Mouse (Mus musculus): ENCODE measurements around the gene Wif1. TPM values are rescaled to one million over a fixed set of nuclear protein-coding genes. Genes with fewer than 3 reads are reported as not detected.

The Wif1 gene
- under 1 TPM in 1 of 2 experiments, not detected in 1; 0.20 TPM for total RNA-seq (2021)
- long read RNA-seq, experiment 1, result 0 reads
- long read RNA-seq, experiment 2, result 0 reads

DNA sequence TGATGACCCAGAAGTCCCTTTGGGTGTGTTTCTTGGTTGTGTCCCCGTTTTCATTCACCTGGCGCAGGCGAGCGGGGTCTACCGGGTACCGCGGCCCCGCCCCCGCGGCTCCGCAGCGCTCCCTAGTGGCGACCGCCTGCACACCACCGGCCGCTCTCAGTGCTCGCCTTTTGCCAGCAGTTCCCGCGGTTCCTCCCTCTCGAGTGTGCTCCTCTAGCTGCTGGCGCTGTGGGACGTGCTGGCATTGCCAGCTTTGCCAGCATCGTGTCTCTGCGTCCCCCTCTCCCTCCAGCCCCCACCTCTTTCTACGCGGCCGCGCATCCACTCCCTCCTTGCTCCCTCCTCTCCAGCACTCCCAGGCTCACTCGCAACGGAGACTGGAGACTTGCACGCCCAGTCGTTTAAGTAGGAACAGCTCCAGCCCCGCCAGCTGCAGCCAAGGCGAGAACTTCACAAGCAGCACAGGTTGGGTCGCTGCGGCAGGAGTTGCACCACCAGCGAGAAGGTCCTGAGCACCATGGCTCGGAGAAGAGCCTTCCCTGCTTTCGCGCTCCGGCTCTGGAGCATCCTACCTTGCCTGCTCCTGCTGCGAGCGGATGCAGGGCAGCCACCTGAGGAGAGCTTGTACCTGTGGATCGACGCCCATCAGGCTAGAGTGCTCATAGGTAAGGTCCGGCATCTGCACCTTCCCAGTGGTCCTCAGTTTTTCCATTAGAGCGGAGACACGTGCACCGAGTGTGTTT is at the start of gene Wif1:
Gene Wif1 (plus strand): TSS at position 135 of the 743 bp plus-strand sequence.
- DNase-seq, result peak; percentile 86 to 92

DNA sequence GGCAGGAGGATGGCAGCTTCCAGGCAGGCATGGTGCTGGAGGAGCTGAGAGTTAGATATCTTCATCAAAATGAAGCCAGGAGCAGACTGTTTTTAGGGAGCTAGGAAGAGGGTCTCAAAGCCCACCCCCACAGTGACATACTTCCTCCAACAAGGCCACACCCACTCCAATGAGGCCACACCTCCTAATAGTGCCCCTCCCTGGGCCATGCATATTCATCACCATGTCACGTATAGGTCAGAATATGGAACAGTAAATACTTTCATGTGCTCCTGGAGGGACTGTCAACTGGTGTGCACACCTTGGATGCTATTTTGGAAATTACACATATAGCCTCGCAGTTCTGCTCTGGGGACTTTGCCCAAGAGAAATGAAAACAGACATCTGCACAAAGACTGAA is 31.6 kb upstream of the Wif1 start:
- DNase-seq, result no peak

GRCm38 (mm10) chr10:121011496-121011895 is 22.3 kb upstream of the Wif1 start:
- no peak for DNase-seq

GRCm38 (mm10) chr10:121016291-121016690 is 17.5 kb upstream of the Wif1 start:
- no peak for DNase-seq

DNA sequence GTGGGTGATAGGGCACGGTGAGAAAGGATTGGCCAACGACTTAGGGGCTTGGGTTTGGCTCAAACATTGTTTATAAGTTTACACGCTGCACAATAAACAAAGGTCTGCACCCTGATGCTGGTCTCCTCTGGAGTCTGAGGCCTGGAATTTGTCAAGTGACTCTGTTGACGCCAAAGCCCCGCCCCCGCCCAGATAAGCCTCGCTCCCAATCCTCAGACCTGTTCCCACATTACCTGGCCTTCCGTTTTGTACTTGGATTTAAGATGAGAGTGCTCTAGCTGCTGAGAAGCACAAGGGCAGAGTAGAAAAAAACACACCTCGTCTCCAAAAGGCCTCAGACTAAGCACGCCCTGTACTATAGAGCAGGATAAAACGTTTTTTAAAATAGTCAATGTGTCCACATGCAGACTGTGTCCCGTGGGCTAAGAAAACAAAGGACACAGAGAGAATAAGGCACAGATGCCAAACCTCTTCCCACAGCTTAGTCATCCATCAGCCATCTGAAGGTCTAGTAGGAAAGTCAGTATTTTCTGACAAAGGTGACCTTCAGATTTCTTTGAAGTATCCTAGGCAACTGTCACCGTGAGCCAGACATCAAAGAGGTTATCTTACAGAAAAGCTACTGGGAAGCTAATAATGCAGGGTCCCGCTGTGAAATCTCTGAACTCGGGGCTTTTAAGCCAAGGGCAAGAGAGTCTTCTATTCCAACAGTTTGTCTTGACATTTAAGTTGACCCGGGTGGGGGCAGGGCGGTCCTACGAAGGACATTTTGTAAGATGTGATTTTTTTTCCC is 16.9 kb upstream of the Wif1 start:
- DNase-seq, result peak; percentile 67 to 80

DNA sequence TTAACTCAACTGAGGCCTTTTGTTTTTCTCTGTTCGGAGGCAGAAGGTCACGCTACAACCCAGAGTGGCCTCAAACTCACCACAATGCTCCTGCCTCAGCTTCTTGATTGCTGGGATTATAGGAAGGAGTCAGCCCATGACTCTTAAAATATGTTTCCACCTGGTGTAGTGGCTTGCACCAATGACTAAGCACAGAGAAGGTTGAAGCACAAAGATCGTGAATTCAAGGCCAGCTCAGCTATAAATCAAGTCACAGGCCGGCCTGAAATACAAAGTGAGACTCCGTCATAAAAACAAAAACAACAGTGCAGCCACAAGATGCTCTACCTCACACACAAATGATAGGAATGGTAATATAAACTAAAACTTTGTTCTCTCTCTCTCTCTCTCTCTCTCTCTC is 10.8 kb upstream of the Wif1 start:
- DNase-seq, result peak; percentile 54 to 65

DNA sequence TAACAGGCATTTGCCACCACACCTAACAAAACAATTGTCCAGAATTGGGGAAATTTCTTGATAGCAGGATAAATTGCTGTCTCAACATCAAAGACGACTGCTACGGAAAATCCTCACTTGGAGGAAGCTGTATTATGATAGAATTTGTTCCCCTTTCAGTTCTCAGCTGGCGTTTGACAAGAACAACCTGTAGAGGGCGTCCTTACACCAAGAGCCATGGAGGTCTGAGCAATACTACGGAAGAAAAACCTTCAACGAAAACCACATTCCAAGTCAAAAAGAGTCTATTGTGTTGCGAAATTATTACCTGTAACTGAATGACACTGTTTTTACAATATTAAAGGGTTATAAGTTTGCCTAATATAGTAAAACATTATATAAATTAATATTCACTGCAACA is 2.0 kb upstream of the Wif1 start:
- DNase-seq, result peak; percentile 40 to 62

GRCm38 (mm10) chr10:121033128-121033791 is 500 bp upstream of the Wif1 start:
- DNase-seq, result peak; percentile 86 to 88

GRCm38 (mm10) chr10:121034569-121034947 is 798 bp downstream of the Wif1 start:
- DNase-seq, result no peak

GRCm38 (mm10) chr10:121038556-121039284 is 5.0 kb downstream of the Wif1 start:
- no peak for DNase-seq

GRCm38 (mm10) chr10:121040911-121041310 is 7.2 kb downstream of the Wif1 start:
- no peak for DNase-seq

DNA sequence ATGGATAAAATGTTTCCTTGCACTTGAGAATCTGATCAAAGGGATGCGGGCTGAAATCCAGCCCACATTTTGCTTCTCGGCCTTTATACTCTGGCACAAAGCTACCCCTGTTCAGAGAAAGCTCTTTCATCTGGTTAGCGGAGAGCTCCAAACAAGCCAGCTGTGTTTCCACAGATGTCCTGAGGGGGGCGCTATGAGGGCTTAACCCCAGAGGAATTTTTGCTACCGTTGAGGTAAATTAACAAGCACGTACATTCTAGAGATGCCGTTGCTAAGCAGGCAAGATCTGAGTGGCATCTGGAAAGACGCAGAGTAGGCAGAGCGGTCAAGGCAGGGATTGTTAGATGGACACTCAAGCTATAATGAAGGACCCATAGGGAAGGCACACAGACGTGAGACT is 13.7 kb downstream of the Wif1 start:
- DNase-seq, result no peak

DNA sequence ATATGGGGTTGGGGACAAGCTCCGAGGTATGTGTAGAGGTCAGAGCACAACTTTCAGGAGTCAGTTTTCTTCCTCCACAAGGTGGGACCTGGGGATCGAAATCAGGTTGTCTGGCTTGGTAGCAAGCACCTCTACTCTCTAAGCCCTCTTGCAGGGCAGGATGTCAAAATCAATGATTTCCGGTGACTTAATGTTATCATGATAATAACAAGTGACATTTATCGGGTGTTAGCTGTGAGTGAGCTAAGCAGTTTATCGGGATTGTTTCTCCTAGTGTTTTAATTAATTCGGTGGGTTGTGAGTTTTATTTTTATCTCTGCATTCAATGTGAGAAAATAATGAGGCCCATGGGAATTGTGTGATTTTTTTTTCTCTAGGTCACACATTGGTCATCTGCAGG is 18.3 kb downstream of the Wif1 start:
- DNase-seq, result no peak

DNA sequence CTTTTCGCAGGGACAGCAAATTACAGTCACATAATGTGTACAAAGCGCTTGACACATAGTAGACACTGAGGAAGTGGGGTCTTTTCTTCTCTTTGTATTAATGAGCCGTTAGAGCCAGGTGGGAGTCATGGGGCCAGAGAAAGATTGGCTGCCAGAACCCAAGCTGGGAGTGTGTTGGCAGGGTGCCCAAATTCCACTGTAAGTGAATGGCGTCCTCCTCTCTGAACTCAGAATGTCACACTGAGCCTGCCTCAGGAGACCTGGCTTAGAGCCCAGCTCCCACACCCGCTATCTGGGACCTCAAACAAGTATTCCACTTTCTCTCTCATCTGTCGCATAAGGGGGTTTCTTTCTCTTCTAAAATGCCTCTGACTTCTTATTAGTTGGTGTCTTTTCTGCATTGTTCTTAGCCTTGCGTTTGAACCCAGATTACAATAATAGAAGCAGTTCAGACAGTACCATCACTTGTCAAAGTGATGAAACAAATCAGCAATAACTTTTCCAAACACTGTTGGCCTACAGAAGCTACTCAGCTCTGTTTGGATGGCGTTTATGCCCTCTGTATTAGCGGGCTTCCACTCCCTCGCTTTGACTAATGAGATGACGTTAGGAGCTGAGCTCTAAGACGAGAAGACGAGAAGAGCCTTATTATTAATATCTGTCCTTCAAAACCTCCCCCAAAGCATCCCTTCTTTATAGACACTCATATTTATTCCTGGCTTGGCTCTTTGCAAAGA is 21.9 kb downstream of the Wif1 start:
- peak; percentile 66 to 81 for DNase-seq

DNA sequence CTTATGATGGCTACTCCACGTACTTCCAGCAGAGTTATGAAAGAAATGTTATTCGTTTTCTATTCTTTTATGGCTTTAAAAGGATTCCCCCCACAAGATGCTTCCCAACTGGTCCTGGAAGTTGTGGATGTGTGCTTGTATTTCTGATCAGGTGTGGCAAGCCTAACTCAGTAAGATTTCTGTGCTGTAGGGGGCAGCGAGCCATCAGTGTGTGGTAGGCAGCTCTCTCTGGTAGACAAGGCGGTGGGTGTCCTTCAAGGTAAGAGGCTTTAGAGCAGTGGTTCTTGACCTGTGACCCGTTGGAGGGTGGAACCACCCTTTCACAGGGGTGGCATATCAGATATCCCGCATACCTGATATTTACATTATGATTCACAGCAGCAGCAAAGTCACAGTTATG is 23.1 kb downstream of the Wif1 start:
- DNase-seq, result no peak

DNA sequence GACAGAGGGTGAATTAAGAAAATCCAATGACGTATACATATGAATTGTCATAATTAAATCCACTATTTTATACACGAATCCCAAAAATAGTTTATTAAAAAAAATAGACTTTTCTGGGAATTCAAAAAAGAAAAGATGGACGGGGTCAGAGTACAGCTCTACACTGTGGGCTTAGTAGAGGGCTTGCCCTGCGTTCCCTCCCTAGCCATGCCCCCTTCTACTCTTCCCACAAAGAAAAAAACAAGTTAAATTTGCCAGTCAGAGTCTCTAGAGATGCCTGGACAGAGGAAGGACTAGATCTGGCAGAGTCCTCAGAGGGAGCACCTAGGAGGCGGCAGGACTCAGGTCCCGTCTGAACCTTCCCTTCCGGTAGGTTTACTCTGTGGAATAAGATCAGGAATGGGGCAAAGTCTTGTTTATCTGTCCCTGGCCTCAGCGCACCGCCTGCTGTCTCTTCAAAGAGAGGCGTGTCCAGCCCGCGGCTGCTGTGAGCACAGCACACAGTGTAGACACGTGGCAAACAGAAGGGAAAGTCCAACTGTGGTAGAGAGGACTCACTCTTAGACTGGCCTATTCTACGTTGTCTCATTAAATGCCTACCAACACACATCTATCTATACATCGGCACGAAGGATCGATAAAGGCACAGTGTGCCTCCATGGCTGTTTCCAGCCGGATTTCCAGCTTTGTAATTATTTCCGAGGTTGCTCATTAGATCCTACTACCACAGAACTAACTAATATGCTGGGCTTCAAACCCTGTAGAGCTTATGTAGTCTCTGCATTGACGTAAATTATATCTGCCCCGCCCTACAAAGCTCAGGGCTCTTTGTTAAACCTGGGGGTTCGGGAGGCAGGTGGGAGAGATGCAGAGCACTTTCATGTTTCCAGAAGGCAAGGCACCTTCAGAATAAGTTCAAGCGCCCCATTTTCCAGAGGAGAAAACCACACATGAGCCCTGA is 25.6 kb downstream of the Wif1 start:
- DNase-seq, result peak; percentile 8 to 21

DNA sequence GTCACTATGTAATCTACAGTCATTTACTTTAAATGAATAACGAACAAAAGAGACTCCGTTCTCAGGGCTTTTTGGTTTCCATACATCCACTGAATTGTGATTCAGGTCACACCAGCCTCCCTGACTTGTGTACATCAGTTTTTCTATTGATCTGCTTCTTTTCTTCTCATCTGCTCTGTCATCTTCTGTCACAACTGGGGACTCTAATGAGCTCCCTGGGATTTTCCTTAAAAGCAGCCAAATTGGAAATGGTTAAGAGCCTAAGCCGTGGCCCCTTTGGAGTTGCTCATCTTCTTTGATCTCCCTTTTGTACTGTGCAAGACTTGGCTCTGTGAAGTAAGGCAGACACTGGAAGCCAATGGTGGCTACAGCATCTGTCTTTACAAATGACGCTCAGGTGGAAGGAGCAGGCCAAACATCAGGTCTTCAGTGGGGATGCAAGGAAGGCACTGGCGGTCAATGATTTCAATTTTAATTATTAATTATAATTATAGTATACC is 27.6 kb downstream of the Wif1 start:
- DNase-seq, result no peak

GRCm38 (mm10) chr10:121062704-121063103 is 28.9 kb downstream of the Wif1 start:
- no peak for DNase-seq

- peak; percentile 9 to 18 for DNase-seq
These were observed 33.7 kb downstream of the Wif1 start for GRCm38 (mm10) chr10:121067416-121067951.

- DNase-seq, result no peak
These were observed 34.2 kb downstream of the Wif1 start for GRCm38 (mm10) chr10:121068003-121068402.
